28 mouse cellular contexts compared by ENCODE assay signal in genomic region chr8:107453386-107453785, GRCm38 (mm10). TPM values are rescaled to one million over a fixed set of nuclear protein-coding genes. Genes with fewer than 3 reads are reported as not detected.
DNase-seq lines count a peak whose midpoint lies in the region; ATAC-seq and TF ChIP-seq lines count a peak whose summit lies in the region.
"Had no signal": no experiment of that assay in that cellular context is flagged by ENCODE, and none has a peak within 500 bp of the region (broad histone marks: within the 10 kb centered on the region; RNA-seq: fewer than 3 reads in every experiment).

No protein-coding gene starts in this region.

- no peak for TF ChIP-seq CTCF in liver, adult 2 months (IDR thresholded peaks at IDR 0.05; ENCODE audit: low read depth, low read length)
- TF ChIP-seq CTCF in liver, postnatal 0 days (IDR thresholded peaks at IDR 0.05; ENCODE audit: low read depth) = no peak
- TF ChIP-seq CTCF in kidney, adult 2 months (conservative IDR thresholded peaks at IDR 0.05; ENCODE audit: insufficient read depth, insufficient read length, low read depth, low read length) = no peak
- TF ChIP-seq CTCF in kidney, postnatal 0 days (IDR thresholded peaks at IDR 0.05; ENCODE audit: low read depth) = no peak

- H3K4me1 ChIP-seq in liver, adult 2 months (ENCODE audit: control insufficient read depth, insufficient read depth, low read length) = peaks cover 8% of the 10 kb centered on the region
- H3K4me1 ChIP-seq in liver, postnatal 0 days (ENCODE audit: insufficient read depth) = peaks cover 19% of the 10 kb centered on the region
- peaks cover 13% of the 10 kb centered on the region; the same call in 1 of the 2 replicates for H3K4me1 ChIP-seq in kidney, adult 2 months (ENCODE audit: control insufficient read depth, insufficient read depth, low read length)
- H3K4me1 ChIP-seq in kidney, postnatal 0 days (replicated peaks; ENCODE audit: insufficient read depth, low read length) = 0 out of 2 replicates have a peak, but pooled peaks cover 3% of the 10 kb centered on the region
- H3K4me1 ChIP-seq: hindbrain, embryonic 13.5 days had no signal

- no peaks in the 10 kb centered on the region for H3K9me3 ChIP-seq in liver, postnatal 0 days (ENCODE audit: low read length)
- no peaks in the 10 kb centered on the region for H3K9me3 ChIP-seq in kidney, postnatal 0 days (replicated peaks; ENCODE audit: low read length)
- H3K9me3 ChIP-seq: embryonic facial prominence, embryonic 12.5 days; forebrain, embryonic 15.5 days; G1E; hindbrain, embryonic 13.5 days had no signal

- whole genome bisulfite sequencing in liver, adult 2 months = 57% methylated on average over 11 of the region's 11 CpGs
- 78% methylated on average over 11 of the region's 11 CpGs for WGBS in liver, postnatal 0 days (ENCODE audit: insufficient replicate concordance)
- WGBS in kidney, adult 2 months = 54% methylated on average over 11 of the region's 11 CpGs
- WGBS in kidney, postnatal 0 days = 80% methylated on average over 11 of the region's 11 CpGs

- H3K27ac ChIP-seq in liver, adult 2 months (replicated peaks; ENCODE audit: insufficient read depth, low read depth, low read length) = no peak overlapping the region
- no peak overlapping the region for H3K27ac ChIP-seq in liver, postnatal 0 days (ENCODE audit: low read depth)
- H3K27ac ChIP-seq in kidney, adult 2 months (ENCODE audit: insufficient read depth, low read depth, low read length) = peak overlapping the region; percentile 86
- peak overlapping the region; percentile 68; the same call in 1 of the 2 replicates for H3K27ac ChIP-seq in kidney, postnatal 0 days
- H3K27ac ChIP-seq: embryonic facial prominence, embryonic 12.5 days; forebrain, embryonic 15.5 days; hindbrain, embryonic 13.5 days had no signal

- no peak overlapping the region for H3K4me2 ChIP-seq in liver, postnatal 0 days (ENCODE audit: low read depth, low read length)
- no peak overlapping the region for H3K4me2 ChIP-seq in kidney, postnatal 0 days (ENCODE audit: low read length)
- H3K4me2 ChIP-seq: embryonic facial prominence, embryonic 12.5 days; forebrain, embryonic 15.5 days; heart, embryonic 11.5 days; hindbrain, embryonic 13.5 days had no signal

- H3K4me3 ChIP-seq in liver, adult 2 months (ENCODE audit: insufficient read depth, low read depth, low read length) = no peak overlapping the region
- H3K4me3 ChIP-seq in liver, postnatal 0 days (ENCODE audit: low read depth, low read length) = no peak overlapping the region
- H3K4me3 ChIP-seq in kidney, adult 2 months (ENCODE audit: insufficient read depth, low read depth, low read length) = no peak overlapping the region
- H3K4me3 ChIP-seq in kidney, postnatal 0 days (replicated peaks; ENCODE audit: low read depth, low read length) = no peak overlapping the region
- H3K4me3 ChIP-seq: embryonic facial prominence, embryonic 12.5 days; forebrain, embryonic 15.5 days; hindbrain, embryonic 13.5 days had no signal

- peak; percentile 47 for DNase-seq in liver, adult 2 months (ENCODE audit: extremely low read depth, low read depth, low spot score)
- DNase-seq in liver, postnatal 0 days = no peak
- peak; percentile 89 for DNase-seq in kidney, adult 2 months
- DNase-seq in kidney, postnatal 0 days (ENCODE audit: low spot score) = peak; percentile 9
- peak; percentile 17 to 32 for DNase-seq in kidney, postnatal 4 days
- no peak for DNase-seq in embryo, embryonic 9.5 days (ENCODE audit: extremely low spot score)
- no peak for DNase-seq in MN1 (ENCODE audit: low spot score)
- DNase-seq: adrenal gland, postnatal 36 days; cerebellum, adult 9-10 months; cerebellum, postnatal 36 days; gastrocnemius, postnatal 36 days; heart, postnatal 36 days; layer of hippocampus, postnatal 36 days; left cerebral cortex, postnatal 4 days; lung, adult 2 months; lung, postnatal 10 days; right cerebral cortex, postnatal 25 days; thymus, adult 18-20 months; thymus, postnatal 25 days had no signal

- no peaks in the 10 kb centered on the region for H3K27me3 ChIP-seq in liver, adult 2 months (ENCODE audit: control insufficient read depth, insufficient read depth, low read length)
- no peaks in the 10 kb centered on the region for H3K27me3 ChIP-seq in liver, postnatal 0 days (ENCODE audit: insufficient read depth, low read length)
- H3K27me3 ChIP-seq in kidney, adult 2 months (replicated peaks; ENCODE audit: control insufficient read depth, insufficient read depth, low read length) = no peaks in the 10 kb centered on the region
- H3K27me3 ChIP-seq in kidney, postnatal 0 days (ENCODE audit: insufficient read depth, low read length) = no peaks in the 10 kb centered on the region
- H3K27me3 ChIP-seq: embryonic facial prominence, embryonic 12.5 days; forebrain, embryonic 15.5 days; hindbrain, embryonic 13.5 days; Patski had no signal

- no peak for TF ChIP-seq EP300 in liver, postnatal 0 days (IDR thresholded peaks at IDR 0.05; ENCODE audit: low read depth)

- ATAC-seq in liver, postnatal 0 days = no peak
- 0 out of 2 replicates have a peak, but pooled peaks have one; percentile 64 for ATAC-seq in kidney, postnatal 0 days (replicated peaks; ENCODE audit: low FRiP score, low read depth)
- no peak for ATAC-seq in activated CD4-positive, CD25-positive, alpha-beta regulatory T cell, adult 4 months
- ATAC-seq: forebrain, embryonic 15.5 days; intestine, embryonic 16.5 days; midbrain, embryonic 16.5 days; Patski had no signal

- peaks cover 4% of the 10 kb centered on the region; the same call in 1 of the 2 replicates for H3K79me2 ChIP-seq in liver, adult 2 months (ENCODE audit: control insufficient read depth, insufficient read depth, low read length)

- H3K36me3 ChIP-seq in liver, adult 2 months (ENCODE audit: control insufficient read depth, insufficient read depth, low read length) = no peaks in the 10 kb centered on the region; the same call in 1 of the 2 replicates
- peaks cover 23% of the 10 kb centered on the region for H3K36me3 ChIP-seq in liver, postnatal 0 days (replicated peaks; ENCODE audit: insufficient read depth, low read length)
- H3K36me3 ChIP-seq in kidney, adult 2 months (ENCODE audit: control insufficient read depth, insufficient read depth, low read length) = no peaks in the 10 kb centered on the region
- 0 out of 2 replicates have a peak, but pooled peaks cover 12% of the 10 kb centered on the region for H3K36me3 ChIP-seq in kidney, postnatal 0 days (ENCODE audit: insufficient read depth, low read length)

- TF ChIP-seq POLR2A in liver, adult 2 months (IDR thresholded peaks at IDR 0.05; ENCODE audit: extremely low read depth, insufficient read depth, low read length) = no peak
- TF ChIP-seq POLR2A in kidney, adult 2 months (IDR thresholded peaks at IDR 0.05; ENCODE audit: low read depth, low read length) = no peak

- no peak overlapping the region for H3K9ac ChIP-seq in liver, adult 2 months (ENCODE audit: low read depth, low read length)
- no peak overlapping the region for H3K9ac ChIP-seq in liver, postnatal 0 days (replicated peaks)
- no peak overlapping the region for H3K9ac ChIP-seq in kidney, postnatal 0 days (ENCODE audit: low read depth, low read length)
- H3K9ac ChIP-seq: embryonic facial prominence, embryonic 12.5 days; forebrain, embryonic 15.5 days; hindbrain, embryonic 13.5 days had no signal

RNA-seq across cellular contexts. Expression of gene Wwp2, which starts 17.2 kb away (rescaled TPM):
- total RNA-seq in liver, adult 2 months (2014; rRNA removed) = 11.8 and 14.4 TPM in 2 replicates
- 13.0 and 15.0 TPM in 2 replicates for polyA plus RNA-seq in liver, adult 2 months (2012; rRNA removed)
- polyA plus RNA-seq in liver, postnatal 0 days (2015; fragmentation: Nextera tagmentation; extraction: Ambion mirVana) = 26.2 and 29.1 TPM in 2 replicates
- 44.0 and 46.3 TPM in 2 replicates for polyA plus RNA-seq in kidney, adult 2 months (2012; rRNA removed)
- polyA plus RNA-seq in kidney, postnatal 0 days (2015; fragmentation: Nextera tagmentation; extraction: Ambion mirVana) = 38.9 and 46.8 TPM in 2 replicates
- polyA plus RNA-seq in activated CD4-positive, CD25-positive, alpha-beta regulatory T cell, adult 4 months (2017; shearing (Covaris generic)) = 100 to 1,000 TPM in 1 of 2 experiments, 10 to 100 TPM in 1; 82.0 to 116 TPM

RNA-seq across cellular contexts. Expression of gene Nob1, which starts 28.5 kb away (rescaled TPM):
- 2.4 and 2.8 TPM in 2 replicates for total RNA-seq in liver, adult 2 months (2014; rRNA removed)
- polyA plus RNA-seq in liver, adult 2 months (2012; rRNA removed) = 11.2 and 14.3 TPM in 2 replicates
- polyA plus RNA-seq in liver, postnatal 0 days (2015; fragmentation: Nextera tagmentation; extraction: Ambion mirVana) = 17.0 and 18.4 TPM in 2 replicates
- polyA plus RNA-seq in kidney, adult 2 months (2012; rRNA removed) = 23.1 and 25.6 TPM in 2 replicates
- polyA plus RNA-seq in kidney, postnatal 0 days (2015; fragmentation: Nextera tagmentation; extraction: Ambion mirVana) = 47.5 and 50.0 TPM in 2 replicates
- polyA plus RNA-seq in activated CD4-positive, CD25-positive, alpha-beta regulatory T cell, adult 4 months (2017; shearing (Covaris generic)) = 10 to 100 TPM; 56.2 to 62.4 TPM

RNA-seq across cellular contexts. Expression of gene Nqo1, which starts 50.4 kb away (rescaled TPM):
- 20.0 and 20.6 TPM in 2 replicates for total RNA-seq in liver, adult 2 months (2014; rRNA removed)
- polyA plus RNA-seq in liver, adult 2 months (2012; rRNA removed) = 12.6 and 13.8 TPM in 2 replicates
- polyA plus RNA-seq in liver, postnatal 0 days (2015; fragmentation: Nextera tagmentation; extraction: Ambion mirVana) = 8.3 and 8.4 TPM in 2 replicates
- 41.0 and 42.9 TPM in 2 replicates for polyA plus RNA-seq in kidney, adult 2 months (2012; rRNA removed)
- polyA plus RNA-seq in kidney, postnatal 0 days (2015; fragmentation: Nextera tagmentation; extraction: Ambion mirVana) = 15.9 and 21.2 TPM in 2 replicates
- polyA plus RNA-seq in activated CD4-positive, CD25-positive, alpha-beta regulatory T cell, adult 4 months (2017; shearing (Covaris generic)) = 1 to 10 TPM; 2.1 to 4.2 TPM

Comparison
In these comparisons a context has a peak if more than half of its experiments do, and no peak if none do; other contexts are left out.
1. DNase-seq: peak in liver, adult 2 months (single experiment), kidney, adult 2 months (single experiment), kidney, postnatal 0 days (single experiment) and kidney, postnatal 4 days (2 of 2); none in liver, postnatal 0 days (single experiment), embryo, embryonic 9.5 days (single experiment) and MN1 (single experiment).
2. H3K27ac ChIP-seq: peak in kidney, adult 2 months (single experiment) and kidney, postnatal 0 days (single experiment); none in liver, adult 2 months (single experiment) and liver, postnatal 0 days (single experiment).